Mouse (Mus musculus) kidney, postnatal 10 days (tissue): ENCODE data around the gene Tatdn2.

Experiments
- DNase-seq: peaks from one replicate; pipeline ENCODE4 v3.0.0; 2021; ENCODE audit warnings: mixed read lengths

The Tatdn2 gene

DNA sequence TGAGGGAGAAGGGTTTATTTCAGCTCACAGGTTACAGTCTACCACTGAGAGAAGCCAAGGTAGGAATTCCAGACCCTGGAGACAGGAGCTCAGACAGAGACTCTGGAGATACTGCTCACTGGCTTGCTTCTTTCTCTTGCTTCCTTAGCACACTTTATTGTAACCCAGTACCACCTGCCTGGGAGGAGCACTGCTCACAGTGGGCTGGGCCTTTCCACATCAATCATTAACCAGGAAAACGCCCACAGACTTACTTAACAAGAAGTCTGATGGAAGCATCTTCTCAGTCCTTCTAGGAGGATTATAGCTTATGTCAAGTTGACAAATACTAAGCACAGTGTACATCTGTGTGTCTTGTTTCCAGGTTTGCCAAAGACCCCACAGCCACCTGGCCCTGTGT, 17.9 kb downstream of the Tatdn2 start:
- no peak for DNase-seq

DNA sequence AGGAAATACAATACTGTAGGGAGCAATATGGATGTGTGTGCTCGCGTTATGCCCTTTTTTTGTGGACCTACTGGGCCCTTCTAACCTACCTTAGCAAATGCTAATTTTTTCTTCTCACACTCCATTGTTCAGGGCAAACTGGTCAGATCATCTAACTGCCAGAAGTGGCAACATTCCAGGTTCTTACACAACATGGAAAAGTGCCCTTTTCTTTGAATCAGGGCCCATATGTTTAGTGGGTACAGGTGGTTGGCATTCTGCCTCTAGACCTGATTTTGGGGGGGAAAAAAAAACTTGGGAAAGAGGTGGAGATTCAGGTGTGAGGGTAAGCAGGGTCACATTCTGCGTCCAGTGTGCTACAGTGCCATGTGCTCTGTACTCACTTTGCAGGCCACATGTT, 20.7 kb downstream of the Tatdn2 start:
- no peak for DNase-seq

GRCm38 (mm10) chr6:113719878-113720277, 23.0 kb downstream of the Tatdn2 start, which contains the start of gene Ghrl:
Ghrl (minus strand) TSS chr6:113719880.
- DNase-seq = no peak

DNA sequence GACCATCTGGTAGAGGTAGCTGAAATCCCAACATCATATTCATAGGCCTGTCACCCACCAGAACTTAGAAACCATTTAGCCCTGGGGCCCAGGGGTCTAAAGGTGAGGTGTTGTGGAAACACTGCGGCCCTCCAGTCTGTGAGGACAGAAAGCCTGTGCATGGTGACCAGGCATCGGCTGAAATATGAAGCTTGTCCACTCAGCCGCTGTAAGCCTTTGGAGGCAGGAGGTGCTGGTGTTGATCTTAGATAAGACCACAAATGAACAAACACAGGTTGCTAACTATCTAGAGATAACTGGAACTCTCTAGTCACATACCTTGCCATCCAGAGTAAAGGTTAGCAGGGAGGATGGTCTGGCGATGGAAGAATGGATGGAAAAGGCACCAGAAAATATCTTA, 24.2 kb downstream of the Tatdn2 start:
- no peak for DNase-seq

- DNase-seq = no peak
Observed at GRCm38 (mm10) chr6:113728181-113728580, 31.3 kb downstream of the Tatdn2 start.

GRCm38 (mm10) chr6:113731296-113731695, 34.4 kb downstream of the Tatdn2 start:
- no peak for DNase-seq

DNA sequence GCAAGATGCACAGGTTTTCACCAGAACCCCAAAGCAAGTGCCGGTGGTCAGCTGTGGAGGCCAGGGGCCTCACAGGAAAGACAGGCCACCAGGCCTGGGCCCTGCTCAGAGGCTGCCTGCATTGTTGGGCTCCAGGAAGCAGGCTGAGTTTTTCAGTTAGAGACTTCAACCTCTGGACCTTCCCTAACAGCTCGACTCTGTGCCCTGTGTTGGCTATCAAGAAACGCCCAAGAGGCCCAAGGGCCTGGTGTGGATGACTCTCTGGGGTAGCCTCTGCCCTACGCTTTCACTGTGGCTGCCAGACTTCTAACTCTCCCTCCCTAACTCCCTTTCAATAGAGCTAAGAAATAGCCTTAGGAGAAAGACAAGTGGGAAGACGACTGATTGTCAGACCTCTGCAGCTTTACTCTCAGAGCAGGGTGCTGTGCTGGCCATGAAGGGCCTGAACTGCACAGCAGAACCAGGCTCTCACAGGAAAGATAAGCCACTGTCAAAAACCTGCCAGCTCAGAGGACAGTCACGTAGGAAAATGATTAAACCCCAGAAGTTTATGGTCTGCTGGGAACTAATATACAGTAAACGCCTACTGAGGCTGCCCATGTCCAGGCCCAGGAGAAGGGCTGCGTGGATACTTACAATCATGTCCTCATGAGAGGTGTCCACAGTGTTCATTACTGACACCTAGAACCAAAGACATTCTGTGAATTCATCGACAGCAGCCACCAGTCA, 40.6 kb downstream of the Tatdn2 start:
- no peak for DNase-seq

DNA sequence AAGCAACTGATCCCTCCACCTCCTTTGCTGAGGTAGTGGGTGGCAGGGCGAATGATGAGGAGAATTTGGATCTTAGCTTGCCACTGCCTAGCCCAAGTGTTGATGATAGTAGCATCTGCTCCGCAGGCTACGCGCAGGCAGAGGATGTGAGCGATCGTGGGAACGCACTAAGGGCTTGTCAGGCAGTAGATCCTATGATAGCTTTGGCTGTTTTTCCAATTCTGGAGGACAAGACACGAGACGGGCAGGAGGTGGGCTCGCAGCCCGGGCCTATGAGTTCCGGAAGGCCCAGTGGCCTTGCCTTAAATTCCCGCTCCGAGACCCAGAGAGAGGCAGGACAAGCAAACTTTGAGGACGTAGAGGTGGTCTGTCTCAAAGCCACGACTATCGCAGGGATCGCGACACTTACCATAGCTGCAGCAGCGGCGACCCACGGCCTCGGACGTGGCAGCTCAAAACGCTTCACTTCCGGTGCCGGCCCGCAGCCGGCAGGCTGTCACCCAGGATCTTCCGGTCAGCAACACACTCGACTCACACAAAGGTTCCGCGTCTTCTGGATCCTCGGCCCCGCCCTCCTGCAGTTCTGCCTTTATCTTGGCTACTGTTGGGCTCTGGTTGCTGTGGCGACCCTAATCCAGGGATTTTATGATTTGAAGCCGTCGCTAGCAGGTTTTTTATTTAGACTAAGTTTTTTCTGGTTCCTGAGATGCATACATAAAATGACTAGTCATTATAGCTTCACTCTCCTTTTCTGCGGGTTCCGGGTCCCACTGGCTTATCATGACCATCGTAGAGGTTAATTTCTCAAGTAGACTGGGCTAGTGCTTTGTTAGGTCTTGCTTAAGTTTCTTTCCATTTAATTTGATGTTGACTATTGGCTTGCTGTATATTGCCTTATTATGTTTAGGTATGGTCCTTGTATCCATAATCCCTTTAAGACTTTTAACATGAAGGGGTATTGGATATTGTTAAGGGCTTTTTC, 43.7 kb downstream of the Tatdn2 start, which contains the start of gene Sec13:
Gene Sec13 (minus strand): TSS at position 508 of the 982 bp plus-strand sequence.
- DNase-seq = peak; percentile 91

GRCm38 (mm10) chr6:113741425-113741824, 44.6 kb downstream of the Tatdn2 start:
- DNase-seq = no peak

- DNase-seq = no peak
Observed at GRCm38 (mm10) chr6:113742321-113742720, 45.5 kb downstream of the Tatdn2 start.

GRCm38 (mm10) chr6:113743111-113743510, 46.3 kb downstream of the Tatdn2 start:
- DNase-seq = no peak

- no peak for DNase-seq
Observed at GRCm38 (mm10) chr6:113745117-113745516, 48.3 kb downstream of the Tatdn2 start.

GRCm38 (mm10) chr6:113747284-113747683, 50.4 kb downstream of the Tatdn2 start:
- no peak for DNase-seq

DNA sequence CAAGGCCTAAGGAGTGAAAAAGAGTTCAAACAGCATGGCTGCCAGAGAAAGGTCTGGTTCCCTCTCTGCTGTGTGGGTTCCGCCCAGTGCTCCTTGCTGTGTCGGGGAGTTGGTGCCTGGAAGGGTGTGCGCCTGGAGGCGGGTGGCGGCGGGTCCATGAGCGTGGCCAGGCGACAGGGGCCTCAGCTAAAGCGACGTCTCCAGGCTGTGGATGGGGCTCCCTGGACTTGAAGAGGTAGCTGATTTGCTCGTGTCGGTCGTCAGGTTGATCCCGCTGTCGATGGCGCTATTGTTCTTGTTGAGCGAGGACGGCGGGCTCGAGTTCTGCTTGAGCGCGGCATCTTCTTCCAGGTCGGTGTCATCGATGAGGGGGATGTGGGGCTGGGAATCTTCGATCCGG, 51.5 kb downstream of the Tatdn2 start:
- DNase-seq = no peak

DNA sequence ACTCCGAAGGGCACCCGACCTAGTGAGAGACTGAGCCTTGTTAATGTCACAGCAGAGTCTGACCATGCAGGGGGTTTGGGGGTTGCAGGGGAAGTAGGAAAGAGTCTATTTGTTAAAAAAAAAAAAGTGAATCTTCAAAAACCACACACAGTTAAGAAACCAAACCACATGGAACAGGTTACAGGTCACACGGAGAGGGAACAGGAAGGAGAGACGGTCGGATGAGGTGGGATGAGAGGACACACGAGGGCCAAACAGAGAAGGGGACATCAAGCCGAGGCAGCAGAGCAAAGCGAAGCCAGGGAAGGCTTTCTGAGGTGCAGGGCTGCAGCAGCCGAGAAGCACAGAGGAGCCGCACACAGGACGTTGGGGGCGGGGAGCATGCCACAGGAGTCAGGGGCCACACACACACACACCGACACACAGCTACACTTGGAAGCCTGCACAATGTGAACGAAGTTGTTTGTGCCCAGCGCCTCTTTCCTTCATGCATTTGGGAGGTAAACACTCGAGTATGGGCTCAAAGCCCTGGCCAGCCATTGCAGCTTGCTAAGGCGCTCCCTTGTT, 52.4 kb downstream of the Tatdn2 start:
- no peak for DNase-seq
